Mouse (Mus musculus): Measurements from ENCODE around the gene Gm7173. TPM values are rescaled to one million over a fixed set of nuclear protein-coding genes. Genes with fewer than 3 reads are reported as not detected.

The Gm7173 gene
- total RNA-seq (2021): under 1 TPM; 0.15 to 0.38 TPM
- long read RNA-seq, experiment 1: 0 reads
- long read RNA-seq, experiment 2: 0 reads

DNA sequence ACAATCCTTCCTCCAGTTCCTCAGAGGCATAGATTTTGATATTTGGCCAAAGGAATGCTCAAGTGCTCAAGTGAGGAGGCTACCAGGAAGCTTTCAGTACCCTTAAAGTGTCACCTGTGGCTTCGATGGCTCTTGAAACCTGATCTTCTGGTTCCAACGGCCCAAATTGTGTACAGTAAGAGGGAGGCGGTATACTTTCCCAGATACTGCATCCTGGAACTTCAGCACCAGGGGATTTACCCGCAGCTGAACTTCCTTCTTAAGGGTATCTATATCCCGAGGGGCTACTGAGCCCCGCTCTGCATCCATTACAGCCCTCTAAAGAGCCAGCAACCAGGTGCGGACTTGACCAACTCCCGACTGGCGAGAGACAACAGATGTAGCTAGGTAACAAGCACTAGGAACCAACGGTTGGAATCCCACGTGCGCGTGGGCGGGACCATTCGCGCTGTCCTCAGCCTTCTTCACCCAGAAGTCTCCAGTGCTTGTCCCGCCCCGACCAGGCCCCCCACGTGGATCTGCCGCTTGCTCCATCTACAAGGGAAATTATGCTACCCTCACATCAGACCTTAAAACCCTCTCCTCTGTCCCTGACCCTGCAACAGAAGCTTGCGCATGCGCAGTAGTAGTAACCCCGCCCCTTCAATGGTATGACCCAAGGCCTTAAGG is at the start of gene Gm7173:
TSS of gene Gm7173 (minus strand) at position 309 of the 669 bp plus-strand sequence.
- intact Hi-C loops (cut with DNase I): no loop called here
- DNase-seq: peak; percentile 1 to 19

- no peak for DNase-seq
- intact Hi-C loops (cut with DNase I): no loop called here
These were observed 546 bp upstream of the Gm7173 start for GRCm38 (mm10) chrX:79517646-79518016.

- DNase-seq: no peak
- intact Hi-C loops (cut with DNase I): no loop called here
These were observed 200.3 kb downstream of the Gm7173 start for GRCm38 (mm10) chrX:79316790-79317189.

Other genes starting within 250 kb of the Gm7173 start
- not detected for gene Mageb16, start 154.2 kb upstream of the Gm7173 start, total RNA-seq (2021)